ENCODE assay signal across 9 mouse cellular contexts in genomic region chr12:17175531-17175951, GRCm38 (mm10). TPM values are rescaled to one million over a fixed set of nuclear protein-coding genes. Genes with fewer than 3 reads are reported as not detected.
DNase-seq lines count a peak whose midpoint lies in the region; ATAC-seq and TF ChIP-seq lines count a peak whose summit lies in the region.
"Had no signal": no experiment of that assay in that cellular context is flagged by ENCODE, and none has a peak within 500 bp of the region (broad histone marks: within the 10 kb centered on the region; RNA-seq: fewer than 3 reads in every experiment).

No protein-coding gene starts in this region.

- no peak overlapping the region for H3K9ac ChIP-seq in heart, postnatal 0 days (replicated peaks; ENCODE audit: low read depth, low read length)
- H3K9ac ChIP-seq in midbrain, embryonic 11.5 days (ENCODE audit: low read length) = peak overlapping the region; percentile 71

- no peak for TF ChIP-seq CTCF in heart, postnatal 0 days (IDR thresholded peaks at IDR 0.05; ENCODE audit: low read depth)

- H3K27me3 ChIP-seq in heart, postnatal 0 days (ENCODE audit: control insufficient read depth, insufficient read depth, low read length) = peaks cover 38% of the 10 kb centered on the region
- peaks cover 23% of the 10 kb centered on the region for H3K27me3 ChIP-seq in midbrain, embryonic 11.5 days (ENCODE audit: control insufficient read depth, insufficient read depth, low read length)

- H3K4me3 ChIP-seq in heart, postnatal 0 days (ENCODE audit: low read depth, low read length) = peak overlapping the region; percentile 47
- peak overlapping the region; percentile 50 for H3K4me3 ChIP-seq in midbrain, embryonic 11.5 days (ENCODE audit: low read depth, low read length)

- ATAC-seq in heart, postnatal 0 days (ENCODE audit: insufficient read depth, low read depth) = no peak
- ATAC-seq in midbrain, embryonic 11.5 days (ENCODE audit: low FRiP score) = no peak
- no peak for ATAC-seq in inflammation-experienced regulatory T-cells, adult 6 months

- H3K27ac ChIP-seq in heart, postnatal 0 days (ENCODE audit: low read depth) = no peak overlapping the region
- no peak overlapping the region for H3K27ac ChIP-seq in midbrain, embryonic 11.5 days (ENCODE audit: low read depth, low read length)

- no peaks in the 10 kb centered on the region for H3K9me3 ChIP-seq in heart, postnatal 0 days (replicated peaks; ENCODE audit: control insufficient read depth, low read length)
- H3K9me3 ChIP-seq in midbrain, embryonic 11.5 days (ENCODE audit: control insufficient read depth, low read length) = no peaks in the 10 kb centered on the region

- peak; percentile 26 to 40 for DNase-seq in layer of hippocampus, postnatal 36 days
- no peak for DNase-seq in layer of hippocampus, postnatal 25 days (ENCODE audit: extremely low spot score in 1 of 2, low spot score in 1 of 2)
- peak; percentile 40 for DNase-seq in embryo, embryonic 10 days (ENCODE audit: low spot score)
- DNase-seq in heart, postnatal 0 days (ENCODE audit: low spot score) = no peak
- DNase-seq in midbrain, embryonic 11.5 days (ENCODE audit: low spot score, missing footprints) = peak; percentile 91
- DNase-seq in cerebellum, postnatal 36 days = no peak
- DNase-seq in adipocyte (ENCODE audit: low spot score) = no peak

- 6% methylated on average over 25 of the region's 25 CpGs for WGBS in heart, postnatal 0 days
- 24% methylated on average over 25 of the region's 25 CpGs for WGBS in midbrain, embryonic 11.5 days

- H3K36me3 ChIP-seq in heart, postnatal 0 days (replicated peaks; ENCODE audit: control insufficient read depth, insufficient read depth, low read length) = no peaks in the 10 kb centered on the region
- no peaks in the 10 kb centered on the region for H3K36me3 ChIP-seq in midbrain, embryonic 11.5 days (ENCODE audit: control insufficient read depth, insufficient read depth, low read length)

- peaks cover 9% of the 10 kb centered on the region for H3K4me1 ChIP-seq in heart, postnatal 0 days (ENCODE audit: control insufficient read depth, insufficient read depth)
- peaks cover 2% of the 10 kb centered on the region; the same call in 1 of the 2 replicates for H3K4me1 ChIP-seq in midbrain, embryonic 11.5 days (ENCODE audit: control insufficient read depth, insufficient read depth, low read length)

- TF ChIP-seq EP300 in heart, postnatal 0 days (IDR thresholded peaks at IDR 0.05; ENCODE audit: low read depth) = no peak

- peak overlapping the region; percentile 81 for H3K4me2 ChIP-seq in heart, postnatal 0 days (ENCODE audit: low read depth, low read length)
- peak overlapping the region; percentile 98 for H3K4me2 ChIP-seq in midbrain, embryonic 11.5 days

RNA-seq across cellular contexts. Expression of gene Kcnf1, which starts 1.1 kb away (rescaled TPM):
- 10 to 100 TPM; 35.2 to 40.0 TPM for total RNA-seq in layer of hippocampus, postnatal 36 days (2021)
- 10 to 100 TPM; 35.5 to 42.1 TPM for total RNA-seq in layer of hippocampus, postnatal 25 days (2021)
- total RNA-seq in heart, postnatal 0 days (2014; rRNA removed; ENCODE audit: low replicate concordance) = 2.3 TPM in 1 of 2 replicates, not detected in the other
- polyA plus RNA-seq in heart, postnatal 0 days (2015; fragmentation: Nextera tagmentation; extraction: Ambion mirVana) = 0.10 and 0.12 TPM in 2 replicates
- polyA plus RNA-seq in midbrain, embryonic 11.5 days (2014; fragmentation: Nextera tagmentation; extraction: Ambion mirVana) = 0.31 and 0.54 TPM in 2 replicates
- 1 to 10 TPM in 2 of 3 experiments, not detected in 1; 2.6 to 3.7 TPM for polyA plus RNA-seq in inflammation-experienced regulatory T-cells, adult 6 months (2017; shearing (Covaris generic))
- total RNA-seq: liver, adult 2 months had no signal
- polyA plus RNA-seq: liver, adult 2 months had no signal

Comparison
In these comparisons a context has a peak if more than half of its experiments do, and no peak if none do; other contexts are left out.
1. DNase-seq: peak in layer of hippocampus, postnatal 36 days (2 of 2), embryo, embryonic 10 days (single experiment) and midbrain, embryonic 11.5 days (single experiment); none in layer of hippocampus, postnatal 25 days (0 of 2), heart, postnatal 0 days (single experiment), cerebellum, postnatal 36 days (0 of 2) and adipocyte (single experiment).
2. RNA of gene Kcnf1, which starts 1.1 kb away (total RNA-seq): 35.5 to 42.1 TPM in layer of hippocampus, postnatal 25 days and 35.2 to 40.0 TPM in layer of hippocampus, postnatal 36 days; 2.3 TPM in heart, postnatal 0 days; every median in the first group is over 10 times any median in the second.